Mouse (Mus musculus) mouse trophoblast stem cell (cell line): ENCODE data around the gene Ptges3.
"Not testable (repeated sequence)": the region's sequence is repeated elsewhere in the genome, so short reads cannot be mapped to it uniquely, and the experiment has no call there.

Source experiments
- in situ Hi-C, 2 experiments: fragments of 300-500 bp; cut with MseI, MboI; formaldehyde crosslinking; loops; 2 replicates in 1 of 2; 3 replicates in 1 of 2; pipeline ENCODE4 v1.15.1; 2025

The Ptges3 gene

DNA sequence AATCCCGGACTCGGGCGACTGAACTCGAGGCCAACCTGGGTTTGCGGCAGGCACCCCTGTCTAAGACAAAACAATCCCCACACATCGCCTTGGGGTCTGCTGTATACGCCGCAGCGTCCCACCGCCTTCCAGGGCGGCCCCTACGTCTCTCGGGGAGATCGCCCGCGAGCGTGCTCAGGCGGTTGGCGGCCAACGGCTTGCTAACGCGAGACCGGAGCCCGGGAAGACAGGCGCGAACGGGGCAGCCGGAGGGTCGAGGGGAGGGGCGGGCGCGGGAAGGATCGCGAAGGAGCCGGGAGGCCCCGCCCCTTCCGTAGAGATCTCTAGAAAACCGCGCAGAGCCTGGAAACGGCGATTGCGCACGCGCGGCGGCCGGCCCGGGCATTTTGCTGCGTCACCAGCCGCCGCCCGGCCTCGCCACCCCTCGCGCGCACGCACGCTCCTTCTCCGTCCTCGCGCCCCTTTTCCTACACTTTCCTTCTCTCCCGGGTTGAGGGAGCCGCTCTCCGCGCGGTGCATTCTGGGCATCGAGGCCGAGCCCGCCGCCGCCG, at the start of gene Ptges3:
TSS of gene Ptges3 (plus strand) at position 354 of the 551 bp plus-strand sequence.
- in situ Hi-C loops: no loop called here

DNA sequence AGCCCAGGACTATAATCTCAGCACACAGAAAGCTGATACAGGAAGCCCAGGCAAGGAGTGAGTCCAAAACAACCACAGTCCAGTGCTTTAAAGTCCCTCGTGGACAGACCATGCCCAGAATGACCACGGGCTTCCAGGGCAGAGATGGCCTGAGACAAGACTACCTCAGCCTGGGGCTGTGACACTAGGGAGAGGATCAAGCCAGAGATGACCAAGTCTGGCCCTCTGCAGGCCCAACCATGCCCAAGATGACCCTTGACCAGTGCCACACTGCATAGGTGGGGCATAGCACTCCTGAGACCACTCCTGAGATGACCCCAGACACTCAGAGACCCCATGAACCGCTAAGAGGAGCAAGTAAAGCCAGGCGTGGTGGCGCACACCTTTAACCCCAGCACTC, 49.0 kb upstream of the Ptges3 start:
- in situ Hi-C loops: loop anchor here (5.0 to 10.0 kb wide), 2 partner anchors 37 to 55 kb away; no protein-coding TSS in a partner anchor

DNA sequence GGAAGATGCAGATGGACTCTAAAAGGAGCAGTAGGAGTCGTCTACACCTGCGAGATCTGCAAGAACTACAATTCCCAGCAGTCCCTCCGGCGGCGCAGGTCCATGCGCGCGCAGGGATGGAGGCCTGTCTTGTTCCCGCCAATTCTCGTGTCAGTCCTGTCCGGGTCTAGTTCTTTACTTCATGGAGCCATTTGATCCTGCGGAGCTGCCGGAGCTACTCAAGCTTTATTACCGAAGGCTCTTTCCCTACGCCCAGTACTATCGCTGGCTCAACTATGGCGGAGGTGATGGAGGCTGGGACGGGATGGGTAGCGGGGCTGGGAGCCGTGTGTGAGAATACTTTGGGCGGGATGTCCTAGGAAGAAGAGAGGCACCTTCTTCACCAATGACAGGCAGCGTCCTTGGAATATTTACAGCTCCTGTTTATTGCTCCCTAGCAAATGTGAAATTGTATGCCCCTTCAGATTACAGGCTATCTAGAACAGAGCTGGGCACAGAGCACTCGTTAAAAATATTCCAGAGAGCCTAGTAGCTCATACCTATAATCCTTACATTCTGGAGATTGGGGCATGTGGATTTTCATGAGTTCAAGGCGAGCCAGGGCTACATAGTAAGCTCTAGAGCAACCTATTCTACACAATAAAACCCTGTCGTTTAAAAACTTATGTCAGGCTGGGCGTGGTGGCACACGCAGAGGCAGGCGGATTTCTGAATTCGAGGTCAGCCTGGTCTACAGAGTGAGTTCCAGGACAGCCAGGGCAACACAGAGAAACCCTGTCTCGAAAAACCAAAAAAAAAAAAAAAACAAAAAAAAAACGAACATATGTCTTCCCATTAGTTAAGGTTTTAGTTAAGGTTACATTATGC, 43.5 kb upstream of the Ptges3 start, which contains the start of gene Prim1:
TSS of gene Prim1 (plus strand) at position 101 of the 867 bp plus-strand sequence.
- in situ Hi-C loops: no loop called here

DNA sequence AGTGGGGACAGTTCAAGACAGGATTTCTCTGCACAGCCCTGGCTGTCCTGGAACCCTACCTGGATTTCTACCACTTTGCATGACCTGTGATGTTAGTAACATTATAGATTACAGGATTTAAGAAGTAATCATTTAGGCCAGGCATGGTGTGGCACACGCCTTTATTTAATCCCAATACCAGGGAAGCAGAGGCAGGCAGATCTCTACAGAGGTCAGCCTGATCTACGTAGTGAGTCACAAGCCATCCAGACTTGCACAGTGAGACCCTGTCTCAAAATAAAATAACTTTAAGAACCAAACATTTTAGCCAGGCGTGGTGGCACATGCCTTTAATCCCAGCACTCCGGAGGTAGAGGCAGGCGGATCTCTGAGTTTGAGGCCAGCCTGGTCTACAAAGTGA, 36.6 kb upstream of the Ptges3 start:
- in situ Hi-C loops: no loop called here

DNA sequence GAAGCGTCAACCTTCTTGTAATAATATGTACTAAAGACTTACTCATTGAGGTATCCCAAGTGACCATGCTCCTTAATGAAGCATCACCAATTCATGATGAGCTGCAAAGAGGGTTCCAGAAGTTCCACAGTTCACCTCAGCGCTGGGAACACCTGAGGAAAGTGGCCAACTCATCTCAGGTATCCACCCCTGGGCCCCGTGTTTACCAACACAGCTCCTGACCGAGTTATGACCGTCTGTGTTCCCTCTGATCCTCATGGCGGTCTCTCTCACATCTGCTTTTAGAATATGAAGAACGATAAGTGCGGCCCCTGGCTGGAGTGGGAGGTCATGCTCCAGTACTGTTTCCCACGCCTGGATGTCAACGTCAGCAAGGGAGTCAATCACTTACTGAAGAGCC, 35.3 kb upstream of the Ptges3 start:
- in situ Hi-C loops: no loop called here

DNA sequence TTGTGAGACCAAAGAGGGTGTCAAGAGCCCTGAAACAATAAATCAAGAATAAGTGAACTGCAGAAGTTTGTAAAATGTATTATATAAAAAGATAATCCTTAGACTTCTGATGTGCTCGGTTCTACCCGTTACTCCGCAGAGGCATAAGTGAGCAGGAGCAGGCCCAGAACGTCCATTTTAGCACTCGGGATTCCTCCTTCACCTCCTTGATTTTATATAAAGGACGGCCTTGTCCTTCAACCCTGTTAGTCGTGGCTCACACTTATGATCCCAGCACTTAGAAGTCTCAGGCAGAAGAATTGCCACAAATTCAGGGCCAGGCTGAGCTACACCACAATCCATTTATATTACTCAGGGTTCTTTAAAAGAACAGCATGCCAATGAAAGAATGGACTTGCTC, 28.8 kb upstream of the Ptges3 start:
- in situ Hi-C loops: no loop called here

DNA sequence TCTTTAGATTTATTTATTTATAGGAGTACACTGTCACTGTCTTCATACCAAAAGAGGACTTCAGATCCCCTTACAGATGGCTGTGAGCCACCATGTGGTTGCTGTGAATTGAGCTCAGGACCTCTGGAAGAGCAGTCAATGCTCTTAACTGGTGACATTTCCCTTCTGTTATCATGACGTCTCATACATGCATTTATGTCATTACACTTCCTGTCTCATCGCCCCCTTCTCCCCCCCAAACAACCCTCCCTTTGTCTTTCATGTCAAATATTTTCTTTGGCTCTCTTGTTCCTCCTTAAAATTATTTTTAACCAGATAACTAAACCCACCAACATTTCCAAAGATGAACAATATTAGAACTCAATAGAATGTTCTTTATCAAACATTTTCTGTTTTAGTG, 27.9 kb upstream of the Ptges3 start:
- in situ Hi-C loops: no loop called here

DNA sequence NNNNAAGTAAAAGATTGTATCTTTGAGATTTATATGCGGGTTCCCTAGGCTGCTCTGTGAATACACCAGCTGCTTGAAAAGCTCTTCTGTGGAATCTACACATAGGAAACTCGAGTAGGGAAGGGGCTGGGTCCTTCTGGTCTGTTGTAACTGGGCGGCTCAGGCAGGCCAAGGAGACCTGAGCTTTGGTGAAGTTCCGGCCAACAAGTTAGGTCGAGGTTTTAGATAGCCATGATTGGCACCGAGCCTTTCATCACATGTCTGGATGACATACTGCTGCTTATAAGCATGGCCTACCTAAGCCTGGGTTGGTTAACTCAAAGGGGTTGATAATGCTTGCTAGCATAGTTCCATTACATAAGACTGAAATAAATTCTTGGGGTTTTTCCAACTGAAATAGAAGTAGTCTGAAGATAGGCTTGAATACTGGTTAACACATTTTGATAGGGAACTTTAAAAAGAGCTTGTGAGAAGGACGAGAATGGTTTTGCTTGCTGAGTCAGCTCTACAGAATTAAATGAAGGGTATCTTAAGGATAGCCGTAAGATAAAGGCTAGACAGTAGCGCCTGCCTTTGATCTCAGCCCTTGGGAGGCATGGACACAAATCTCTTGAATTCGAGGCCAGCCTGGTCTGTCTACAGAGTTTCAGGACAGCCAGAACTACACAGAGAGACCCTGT, 21.9 kb upstream of the Ptges3 start:
- in situ Hi-C loops: no loop called here

DNA sequence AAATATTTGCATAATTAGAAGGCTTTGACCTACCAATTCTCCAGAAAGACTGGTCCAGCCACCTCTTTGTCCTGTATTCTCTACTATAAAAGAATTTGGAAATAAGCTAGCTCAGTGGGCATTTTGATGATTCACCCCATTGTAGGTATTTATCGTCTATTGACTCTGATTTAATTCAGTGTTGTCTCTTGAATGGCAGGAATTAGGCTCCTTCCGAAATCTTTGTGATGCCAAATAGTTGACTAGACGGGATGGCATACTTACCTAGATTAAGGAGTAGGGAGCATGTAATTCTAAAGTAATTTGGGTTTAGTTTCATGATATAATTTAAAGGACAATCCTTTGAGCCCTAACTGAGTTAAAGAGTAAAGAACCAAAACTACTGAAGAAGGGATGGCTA, 20.8 kb upstream of the Ptges3 start:
- in situ Hi-C loops: no loop called here

DNA sequence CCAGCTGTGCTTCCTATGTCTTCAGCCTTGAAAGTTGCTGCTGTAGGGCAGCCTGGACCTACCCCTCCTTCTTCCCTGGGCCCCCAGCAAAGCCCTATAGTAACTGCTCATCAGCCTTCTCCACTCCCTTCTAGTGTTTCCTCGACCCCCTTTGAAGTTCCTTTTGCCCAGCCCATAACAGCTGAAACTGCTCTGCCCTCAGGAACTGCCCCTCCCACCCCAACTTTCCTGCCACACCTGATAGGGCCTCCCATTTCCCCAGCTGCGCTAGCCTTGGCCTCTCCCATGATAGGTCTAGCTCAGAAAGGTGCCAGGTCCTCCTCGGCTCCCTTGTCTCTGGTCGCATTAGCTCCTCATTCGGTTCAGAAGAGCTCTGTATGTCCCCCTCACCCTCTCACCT, 19.6 kb upstream of the Ptges3 start:
- in situ Hi-C loops: no loop called here

DNA sequence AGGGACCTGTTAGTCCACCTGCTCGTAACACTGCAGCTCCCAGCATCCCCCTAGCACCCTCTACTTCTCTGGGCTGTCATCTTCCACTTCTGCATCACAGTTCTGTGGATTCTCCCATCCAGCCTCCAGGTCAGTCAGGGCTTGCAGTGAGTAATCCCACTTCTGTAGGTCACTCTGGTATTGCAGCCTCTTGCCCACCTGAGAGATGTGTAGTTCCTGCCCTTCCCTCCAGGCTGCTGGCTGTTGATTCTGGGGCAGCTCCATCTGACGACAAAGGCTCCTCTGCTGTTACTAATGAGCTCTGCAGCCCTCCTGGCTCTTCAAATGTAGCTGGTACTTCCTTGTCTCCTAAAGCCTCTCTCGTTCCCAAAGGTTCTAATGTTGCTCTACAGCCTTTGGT, 18.9 kb upstream of the Ptges3 start:
- in situ Hi-C loops: no loop called here

DNA sequence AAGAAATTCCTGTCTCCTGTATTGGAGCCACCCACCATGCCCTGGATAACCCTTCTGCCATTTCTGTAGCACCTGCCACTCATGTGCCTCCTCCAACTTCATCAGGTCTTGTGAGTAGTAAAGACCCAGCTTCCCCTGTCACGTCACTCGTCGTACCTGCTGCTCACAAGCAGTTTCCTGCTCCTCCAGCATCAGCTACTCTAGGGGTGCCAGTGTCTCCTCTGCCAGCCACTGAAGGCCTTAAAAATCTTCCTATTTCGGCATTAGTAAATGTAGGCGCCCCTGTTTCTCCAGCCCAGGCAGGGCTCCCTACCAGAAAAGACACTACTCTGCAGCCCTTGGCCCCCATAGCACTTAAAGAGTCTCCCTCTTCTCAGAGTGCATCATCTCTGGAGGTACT, 18.5 kb upstream of the Ptges3 start:
- in situ Hi-C loops: no loop called here

DNA sequence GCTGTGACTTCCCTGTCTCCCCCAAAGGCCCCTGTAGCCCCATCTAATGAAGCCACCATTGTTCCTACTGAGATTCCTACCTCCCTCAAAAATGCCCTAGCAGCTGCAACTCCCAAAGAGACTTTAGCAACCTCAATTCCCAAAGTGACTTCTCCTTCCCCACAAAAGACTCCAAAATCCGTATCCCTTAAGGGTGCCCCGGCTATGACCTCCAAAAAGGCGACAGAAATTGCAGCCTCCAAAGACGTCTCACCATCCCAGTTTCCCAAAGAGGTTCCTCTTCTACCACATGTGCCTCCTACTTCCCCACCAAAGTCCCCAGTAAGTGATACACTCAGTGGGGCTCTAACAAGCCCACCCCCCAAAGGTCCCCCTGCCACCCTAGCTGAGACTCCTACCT, 17.1 kb upstream of the Ptges3 start:
- in situ Hi-C loops: no loop called here

DNA sequence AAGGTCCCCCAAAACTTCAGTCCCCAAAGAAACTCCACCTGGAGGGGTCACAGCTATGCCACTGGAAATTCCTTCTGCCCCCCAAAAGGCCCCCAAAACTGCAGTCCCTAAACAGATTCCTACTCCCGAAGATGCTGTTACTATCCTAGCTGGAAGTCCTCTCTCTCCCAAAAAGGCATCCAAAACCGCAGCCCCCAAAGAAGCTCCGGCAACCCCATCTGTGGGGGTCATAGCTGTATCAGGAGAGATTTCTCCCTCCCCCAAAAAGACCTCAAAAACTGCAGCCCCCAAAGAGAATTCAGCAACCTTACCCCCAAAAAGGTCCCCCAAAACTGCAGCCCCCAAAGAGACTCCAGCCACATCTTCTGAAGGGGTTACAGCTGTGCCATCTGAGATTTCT, 16.3 kb upstream of the Ptges3 start:
- in situ Hi-C loops: no loop called here

DNA sequence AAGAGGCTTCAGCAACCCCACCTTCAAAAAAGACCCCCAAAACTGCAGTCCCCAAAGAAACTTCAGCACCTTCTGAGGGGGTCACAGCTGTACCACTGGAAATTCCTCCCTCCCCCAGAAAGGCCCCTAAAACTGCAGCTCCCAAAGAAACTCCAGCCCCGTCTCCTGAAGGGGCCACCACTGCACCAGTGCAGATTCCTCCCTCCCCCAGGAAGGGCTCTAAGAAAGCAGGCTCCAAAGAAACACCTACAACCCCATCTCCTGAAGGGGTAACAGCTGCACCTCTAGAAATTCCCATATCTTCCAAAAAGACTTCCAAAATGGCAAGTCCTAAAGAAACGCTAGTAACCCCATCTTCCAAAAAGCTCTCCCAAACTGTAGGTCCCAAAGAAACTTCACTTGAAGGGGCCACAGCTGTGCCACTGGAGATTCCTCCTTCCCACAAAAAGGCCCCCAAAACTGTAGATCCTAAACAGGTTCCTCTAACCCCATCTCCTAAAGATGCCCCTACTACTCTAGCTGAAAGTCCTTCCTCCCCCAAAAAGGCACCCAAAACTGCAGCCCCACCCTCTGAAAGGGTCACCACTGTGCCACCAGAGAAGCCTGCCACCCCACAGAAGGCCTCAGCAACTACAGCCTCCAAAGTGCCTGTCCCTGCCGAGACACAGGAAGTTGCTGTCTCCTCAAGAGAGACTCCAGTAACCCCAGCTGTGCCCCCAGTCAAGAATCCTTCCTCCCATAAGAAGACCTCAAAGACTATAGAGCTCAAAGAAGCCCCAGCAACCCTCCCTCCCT, 15.5 kb upstream of the Ptges3 start:
- in situ Hi-C loops: no loop called here

DNA sequence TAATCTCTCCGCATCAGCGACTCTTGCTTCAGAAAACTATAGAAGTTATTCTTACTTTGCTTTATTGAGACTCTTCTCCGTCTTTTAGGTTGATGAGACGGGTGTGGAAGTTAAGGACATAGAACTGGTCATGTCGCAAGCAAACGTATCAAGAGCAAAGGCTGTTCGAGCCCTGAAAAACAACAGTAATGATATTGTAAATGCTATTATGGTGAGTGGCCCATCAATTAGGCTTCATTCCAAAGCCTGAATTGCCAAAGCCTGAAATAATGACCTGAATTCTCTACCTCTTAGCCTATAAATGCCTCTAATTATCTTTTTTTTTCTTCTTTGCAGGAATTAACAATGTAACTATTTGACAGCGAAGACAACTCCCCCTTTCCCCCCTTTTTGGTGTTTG, 10.6 kb upstream of the Ptges3 start:
- in situ Hi-C loops: no loop called here

DNA sequence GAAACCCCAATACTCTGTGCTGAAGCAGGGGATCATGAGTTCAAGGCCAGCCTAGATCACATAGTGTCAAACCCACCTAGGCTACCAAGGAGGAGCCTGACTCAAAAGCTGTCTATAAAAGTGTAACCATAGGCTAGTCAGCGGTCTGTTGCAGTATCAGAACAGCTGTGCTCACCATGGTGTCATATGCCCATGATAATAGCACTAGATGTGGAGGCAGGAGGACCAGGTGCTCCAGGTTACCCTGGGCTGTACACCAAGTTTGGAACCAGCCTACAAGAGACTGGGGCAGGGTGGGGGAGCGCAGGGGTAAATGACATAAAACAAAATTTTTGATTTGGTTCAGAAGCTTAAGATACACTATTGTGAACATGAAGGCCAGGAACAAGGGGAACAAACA, 9.0 kb upstream of the Ptges3 start:
- in situ Hi-C loops: no loop called here

DNA sequence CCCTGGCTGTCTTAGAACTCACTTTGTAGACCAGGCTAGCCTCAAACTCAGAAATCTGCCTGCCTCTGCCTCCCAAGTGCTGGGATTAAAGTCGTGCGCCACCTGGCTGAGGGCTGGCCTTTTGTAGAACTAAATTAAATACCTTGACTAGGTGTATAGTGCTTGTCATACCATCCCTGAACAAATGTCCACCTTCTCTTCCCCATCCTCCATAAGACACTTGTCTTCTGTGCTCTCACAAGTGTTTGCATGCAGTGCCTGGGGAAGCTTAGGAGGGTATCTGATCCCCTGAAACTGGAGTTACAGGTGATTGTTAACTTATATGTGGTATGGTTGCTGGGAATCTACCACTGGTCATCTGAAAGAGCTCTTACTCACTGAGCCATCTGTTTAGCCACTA, 8.4 kb upstream of the Ptges3 start:
- in situ Hi-C loops: no loop called here

DNA sequence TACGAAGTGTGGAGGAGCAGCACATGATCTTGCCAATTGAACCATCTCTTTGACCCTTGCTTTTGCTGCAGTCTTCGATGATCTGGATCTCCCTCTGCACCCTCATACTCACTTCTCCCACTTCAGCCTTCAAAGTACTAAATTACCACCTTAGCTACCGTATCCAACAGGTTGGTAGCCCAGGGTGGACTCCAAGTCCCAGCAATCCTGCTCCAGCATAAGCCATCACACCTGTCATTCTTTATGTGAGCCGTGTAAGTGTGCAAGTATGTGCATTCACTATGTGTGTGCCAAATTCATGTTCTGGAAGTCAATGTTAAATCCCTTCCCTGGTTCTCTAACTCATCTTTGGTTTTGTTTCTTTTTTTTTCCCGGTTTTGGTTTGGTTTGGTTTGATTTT, 7.2 kb upstream of the Ptges3 start:
- in situ Hi-C loops: no loop called here

DNA sequence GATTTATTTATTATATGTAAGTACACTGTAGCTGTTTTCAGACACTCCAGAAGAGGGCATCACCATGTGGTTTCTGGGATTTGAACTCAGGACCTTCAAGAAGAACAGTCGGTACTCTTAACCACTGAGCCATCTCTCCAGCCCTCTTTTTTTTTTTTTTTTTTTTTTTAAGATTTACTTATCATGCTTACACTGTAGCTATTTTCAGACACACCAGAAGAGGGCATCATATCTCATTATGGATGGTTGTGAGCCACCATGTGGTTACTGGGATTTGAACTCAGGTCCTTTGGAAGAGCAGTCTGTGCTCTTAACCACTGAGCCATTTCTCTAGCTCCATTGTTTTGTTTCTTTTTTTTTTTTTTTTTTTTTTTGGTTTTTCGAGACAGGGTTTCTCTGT, 6.6 kb upstream of the Ptges3 start:
- in situ Hi-C loops: not testable (repeated sequence)

DNA sequence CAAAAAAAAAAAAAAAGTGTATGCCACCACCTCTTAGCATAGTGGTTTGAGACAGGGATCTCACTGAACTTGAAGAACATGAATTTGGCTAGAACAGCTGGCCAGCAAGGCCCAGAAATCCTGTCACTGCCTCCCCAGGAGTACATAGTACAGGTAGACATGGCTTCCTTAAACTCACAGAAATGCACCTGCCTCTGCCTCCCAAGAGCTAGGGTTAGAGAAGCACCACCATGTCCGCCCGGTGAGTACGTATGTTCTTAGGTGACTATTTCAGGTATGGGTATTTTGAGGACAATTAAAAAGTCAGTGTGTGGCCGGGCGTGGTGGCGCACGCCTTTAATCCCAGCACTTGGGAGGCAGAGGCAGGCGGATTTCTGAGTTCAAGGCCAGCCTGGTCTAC, 5.8 kb upstream of the Ptges3 start:
- in situ Hi-C loops: no loop called here

DNA sequence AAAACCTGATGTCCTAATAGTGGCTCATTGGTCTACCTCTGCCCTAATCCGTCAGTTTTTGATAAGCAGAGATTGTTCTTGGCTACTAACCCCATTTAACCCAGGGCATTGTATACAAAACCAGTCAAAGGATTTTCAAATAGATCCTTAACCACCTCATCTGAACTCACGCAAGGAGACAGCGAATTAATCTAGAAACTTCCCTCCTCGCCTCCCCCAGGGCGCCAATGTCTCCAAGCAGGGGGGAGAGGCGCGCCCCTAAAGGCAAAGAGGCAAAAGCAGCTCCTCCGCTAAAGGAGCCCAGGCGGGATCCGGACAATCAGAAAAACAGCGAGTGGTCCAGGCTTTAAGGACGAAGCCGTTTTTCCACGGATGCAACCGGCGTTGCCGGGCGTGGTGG, 570 bp upstream of the Ptges3 start:
- in situ Hi-C loops: no loop called here
